Mouse (Mus musculus): ENCODE measurements around the gene Sac3d1.

The Sac3d1 gene

GRCm38 (mm10) chr19:6067724-6068415, 50.6 kb downstream of the Sac3d1 start, which contains the start of gene Tm7sf2:
Gene Tm7sf2, minus strand, starts transcription at chr19:6068373.
- ChIA-PET POLR2A (interaction anchor here (0.5 to 47.9 kb wide), 110 partner anchors 4 to 773 kb away, joined by 3 to 1520 read pairs (median 5); partner anchors contain the start of genes Vps51 (in 4 of the 4), Zfpl1 (in 4 of the 4), Capn1 (in 3 of the 4) and Cdca5 (in 3 of the 4)), CTCF (interaction anchor here (0.5 to 6.4 kb wide), 46 partner anchors 9 to 421 kb away, joined by 3 to 46 read pairs (median 4); partner anchors contain the start of genes Cdca5 (in 3 of the 4), Zfpl1 (in 3 of the 4), Snx15 (in 2 of the 4) and Syvn1 (in 2 of the 4))

- CTCF ChIA-PET = interaction anchor here (0.5 to 6.4 kb wide), 68 partner anchors 8 to 409 kb away, joined by 3 to 46 read pairs (median 4); partner anchors contain the start of genes Cdca5 (in 3 of the 4), Zfpl1 (in 3 of the 4), Snx15 (in 2 of the 4) and Syvn1 (in 2 of the 4)
Observed at GRCm38 (mm10) chr19:6067011-6067723, 51.3 kb downstream of the Sac3d1 start.

GRCm38 (mm10) chr19:6066571-6066970, 51.9 kb downstream of the Sac3d1 start:
- ChIA-PET CTCF (interaction anchor here (0.6 to 6.4 kb wide), 51 partner anchors 8 to 356 kb away, joined by 3 to 46 read pairs (median 4); partner anchors contain the start of genes Cdca5 (in 2 of the 4), Syvn1 (in 2 of the 4), Tmem262 (in 2 of the 4) and Zfpl1 (in 2 of the 4)), POLR2A (interaction anchor here (0.6 to 47.9 kb wide), 79 partner anchors 3 to 577 kb away, joined by 3 to 1520 read pairs (median 5); partner anchors contain the start of genes Vps51 (in 4 of the 4), Zfpl1 (in 4 of the 4), Cdc42ep2 (in 3 of the 4) and Cdca5 (in 3 of the 4))

More at GRCm38 (mm10) chr19:6067011-6067723, 51.3 kb downstream of the Sac3d1 start:
- POLR2A ChIA-PET = interaction anchor here (0.5 to 47.9 kb wide), 122 partner anchors 4 to 772 kb away, joined by 3 to 1520 read pairs (median 4); partner anchors contain the start of genes Vps51 (in 4 of the 4), Zfpl1 (in 4 of the 4), Capn1 (in 3 of the 4) and Cdc42ep2 (in 3 of the 4)

All from embryonic stem cell, embryonic (primary cell).